Mouse (Mus musculus): ENCODE measurements around the gene Scarb1. TPM values are rescaled to one million over a fixed set of nuclear protein-coding genes. Genes with fewer than 3 reads are reported as not detected.

Gene Scarb1
- total RNA-seq (2023), result 10 to 100 TPM; 17.7 to 18.3 TPM

DNA sequence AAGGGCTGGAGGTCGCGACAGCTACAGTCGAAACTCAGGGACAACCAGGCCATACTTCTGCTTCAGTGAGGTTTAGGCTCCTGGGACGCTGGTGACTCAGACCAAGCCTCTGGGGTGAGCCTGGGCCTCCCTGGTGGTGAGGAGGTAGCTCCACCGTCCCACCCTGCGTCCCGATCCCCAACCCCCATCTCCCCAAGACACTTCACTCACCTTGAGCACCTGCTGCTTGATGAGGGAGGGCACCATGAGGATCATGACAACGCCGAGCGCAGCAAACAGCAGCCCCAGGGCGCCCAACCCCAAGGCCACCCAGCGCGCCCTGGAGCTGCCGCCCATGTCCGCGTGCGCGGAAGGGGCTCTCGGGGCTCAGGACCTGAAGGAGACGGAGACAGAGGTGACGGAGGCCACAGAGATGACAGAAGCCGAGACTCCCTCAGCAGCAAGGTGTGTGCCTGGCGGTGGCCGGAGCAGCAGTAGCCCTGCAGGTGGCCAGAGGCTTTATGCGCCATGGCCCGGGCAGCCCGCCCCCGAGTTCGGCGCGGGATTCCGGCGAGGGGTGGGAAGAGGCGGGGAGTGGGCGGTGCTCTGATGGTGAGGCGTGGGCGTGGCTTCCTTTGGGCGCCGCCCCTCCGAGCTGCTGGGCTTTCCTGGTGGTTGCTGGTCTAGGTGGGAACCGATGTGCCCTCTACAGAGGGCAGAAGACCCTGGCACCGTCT is at the start of gene Scarb1:
Gene Scarb1 (minus strand): TSS at position 548 of the 716 bp plus-strand sequence.

DNA sequence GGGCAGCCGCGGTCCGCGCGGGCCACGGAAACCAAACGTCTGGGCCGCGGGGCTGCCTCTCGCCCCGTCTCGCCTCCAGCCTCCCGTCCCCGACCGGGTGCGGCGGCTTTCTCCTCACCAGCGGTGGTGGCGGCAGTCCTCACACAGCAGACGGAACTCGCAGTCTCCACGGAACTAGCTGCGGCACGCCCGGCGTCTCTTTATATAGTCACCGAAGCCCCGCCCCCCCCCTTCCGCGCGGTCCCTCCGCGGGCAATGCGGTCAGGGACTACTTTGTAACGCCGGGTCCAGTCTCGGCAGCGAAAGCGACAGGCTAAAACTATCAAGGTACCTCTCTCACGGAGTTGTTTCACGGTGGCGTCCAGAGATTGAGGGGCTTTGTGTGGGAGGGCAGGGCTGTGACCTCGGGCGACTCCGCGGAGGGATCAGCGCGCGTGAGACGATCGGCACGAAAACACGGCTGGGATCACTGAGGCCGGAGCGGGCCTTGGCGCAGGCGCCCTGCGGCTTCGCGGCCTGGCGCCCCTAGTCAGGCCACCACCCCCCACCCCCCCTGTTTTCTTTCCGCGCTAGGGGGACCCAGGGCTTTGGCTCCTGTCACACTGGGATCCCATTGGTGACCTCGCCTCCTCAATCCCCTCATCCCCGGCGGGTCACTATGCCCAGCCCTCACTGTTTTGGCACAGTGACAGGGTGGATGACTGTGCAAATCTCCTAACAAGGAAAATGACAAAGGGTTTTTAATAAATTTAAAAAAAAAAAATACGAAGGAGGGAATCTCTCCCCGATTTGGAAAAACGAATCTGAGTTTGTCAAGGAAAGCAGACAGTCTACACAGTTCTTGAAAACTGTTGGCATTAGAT is 48.9 kb upstream of the Scarb1 start, which contains the start of gene Ubc:
Gene Ubc (minus strand): TSS at position 624 of the 863 bp plus-strand sequence.

DNA sequence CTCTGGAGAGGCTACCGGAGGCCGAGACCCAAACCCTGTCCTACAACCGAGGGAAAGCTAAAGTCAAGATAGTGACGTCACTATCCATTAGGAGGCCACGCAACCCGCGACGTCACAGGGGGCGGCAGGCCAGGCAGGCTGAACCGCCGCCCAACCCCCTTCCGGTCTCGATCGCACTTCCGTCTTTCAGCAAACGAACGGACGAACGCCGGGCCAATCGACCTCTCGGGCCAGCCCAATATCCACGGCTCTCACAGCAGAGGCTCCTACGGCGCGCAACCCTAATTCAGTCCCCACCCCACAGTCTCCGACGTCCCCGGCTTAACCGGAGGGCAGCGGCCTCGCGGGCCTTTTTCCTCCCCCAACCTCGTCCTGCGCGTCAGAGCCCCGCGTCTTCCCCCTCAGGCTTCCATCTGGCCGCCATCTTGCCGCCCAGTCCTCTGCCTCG is 48.3 kb upstream of the Scarb1 start, which contains the start of gene Gm10382:
Gene Gm10382 (plus strand): TSS at position 192 of the 448 bp plus-strand sequence.

Other genes with a start within 250 kb of the Scarb1 start
- gene Ncor2, start 161.9 kb downstream of the Scarb1 start, total RNA-seq (2023), result 100 to 1,000 TPM; 136 to 152 TPM
- under 1 TPM in 1 of 2 experiments, not detected in 1; 0.76 TPM for gene Gm10382, start 48.2 kb upstream of the Scarb1 start, total RNA-seq (2023)
- gene Ubc, start 49.1 kb upstream of the Scarb1 start, total RNA-seq (2023), result 1,000 to 10,000 TPM; 1,296 to 1,426 TPM
- 10 to 100 TPM; 23.7 to 26.9 TPM for gene Dhx37, start 93.0 kb upstream of the Scarb1 start, total RNA-seq (2023)
- 10 to 100 TPM; 17.0 to 20.3 TPM for gene Bri3bp, start 100.5 kb upstream of the Scarb1 start, total RNA-seq (2023)
- gene Aacs, start 134.7 kb upstream of the Scarb1 start, total RNA-seq (2023), result 10 to 100 TPM; 28.7 to 37.1 TPM
- gene Tmem132b, start 190.7 kb upstream of the Scarb1 start, total RNA-seq (2023), result not detected